ENCODE assay signal across 12 mouse cellular contexts in the genomic region with DNA sequence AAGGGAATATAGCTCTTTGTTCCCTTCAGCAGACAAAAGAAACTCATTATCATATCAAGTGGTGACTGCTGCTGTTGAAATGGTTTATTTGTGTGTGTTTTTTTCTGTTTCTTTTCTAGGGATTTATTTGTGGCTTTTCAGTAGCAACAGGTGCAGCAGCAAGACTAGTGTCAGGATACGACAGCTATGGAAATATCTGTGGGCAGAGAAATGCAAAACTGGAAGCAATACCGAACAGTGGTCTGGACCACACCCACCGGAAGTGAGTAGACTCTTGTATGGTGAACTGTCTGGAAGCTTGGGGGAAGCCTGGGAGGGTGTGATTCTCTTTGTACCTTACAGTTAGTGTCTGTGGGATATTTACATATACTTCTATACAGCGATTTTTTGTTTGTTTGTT. TPM values are rescaled to one million over a fixed set of nuclear protein-coding genes. Genes with fewer than 3 reads are reported as not detected.
A peak's percentile ranks its signal among the peaks of the same experiment; 100 is the strongest.
DNase-seq lines count a peak whose midpoint lies in the region; ATAC-seq lines count a peak whose summit lies in the region.
"Had no signal": no experiment of that assay in that cellular context is flagged by ENCODE, and none has a peak within 500 bp of the region (broad histone marks: within the 10 kb centered on the region; RNA-seq: fewer than 3 reads in every experiment).

No protein-coding gene starts in this region.

- no peaks in the 10 kb centered on the region for H3K27me3 ChIP-seq in liver, embryonic 12.5 days (replicated peaks)
- no peaks in the 10 kb centered on the region for H3K27me3 ChIP-seq in liver, embryonic 11.5 days (replicated peaks; ENCODE audit: control insufficient read depth, insufficient read depth, low read length)

- H3K4me1 ChIP-seq in liver, embryonic 12.5 days: 0 out of 2 replicates have a peak, but pooled peaks cover 9% of the 10 kb centered on the region
- H3K4me1 ChIP-seq in liver, embryonic 11.5 days (replicated peaks; ENCODE audit: control insufficient read depth, insufficient read depth, low read length): no peaks in the 10 kb centered on the region; the same call in 1 of the 2 replicates

- H3K4me3 ChIP-seq in liver, embryonic 12.5 days: no peak overlapping the region
- no peak overlapping the region for H3K4me3 ChIP-seq in liver, embryonic 11.5 days (ENCODE audit: low read depth, low read length)

- no peak overlapping the region for H3K27ac ChIP-seq in liver, embryonic 12.5 days
- no peak overlapping the region for H3K27ac ChIP-seq in liver, embryonic 11.5 days (ENCODE audit: low read depth, low read length)

- 0 out of 2 replicates have a peak overlapping the region, but pooled peaks have one; percentile 20 for H3K4me2 ChIP-seq in liver, embryonic 12.5 days
- H3K4me2 ChIP-seq in liver, embryonic 11.5 days: no peak overlapping the region
- H3K4me2 ChIP-seq: lung, embryonic 14.5 days had no signal

- 41% methylated on average over 4 of the region's 4 CpGs for WGBS in liver, embryonic 12.5 days (ENCODE audit: insufficient replicate concordance)
- WGBS in liver, embryonic 11.5 days: 58% methylated on average over 4 of the region's 4 CpGs

- H3K9ac ChIP-seq in liver, embryonic 12.5 days: no peak overlapping the region
- no peak overlapping the region for H3K9ac ChIP-seq in liver, embryonic 11.5 days (ENCODE audit: low read depth, low read length)
- H3K9ac ChIP-seq: lung, embryonic 14.5 days had no signal

- no peaks in the 10 kb centered on the region for H3K9me3 ChIP-seq in liver, embryonic 12.5 days (replicated peaks)
- H3K9me3 ChIP-seq in liver, embryonic 11.5 days (ENCODE audit: control insufficient read depth, low read length): no peaks in the 10 kb centered on the region

- no peak for ATAC-seq in liver, embryonic 12.5 days
- no peak for ATAC-seq in liver, embryonic 11.5 days (replicated peaks; ENCODE audit: low FRiP score)
- ATAC-seq in megakaryocyte progenitor cell, adult 5-6 weeks (replicated peaks; ENCODE audit: poor library complexity): peak; percentile 95

- no peak for DNase-seq in liver, embryonic 11.5 days (ENCODE audit: low spot score)
- peak; percentile 41 for DNase-seq in CD4-positive, CD25-positive, alpha-beta regulatory T cell, adult 2 months (ENCODE audit: low read depth, low spot score)
- DNase-seq in T-cell, adult 2 months (ENCODE audit: low spot score): peak; percentile 8
- DNase-seq in embryo, embryonic 10.5 days (ENCODE audit: low spot score): no peak
- no peak for DNase-seq in layer of hippocampus, postnatal 36 days
- DNase-seq in left cerebral cortex, adult 9 months (ENCODE audit: low spot score in 2 of 2): no peak
- DNase-seq: cerebellum, postnatal 25 days; gastrocnemius, postnatal 25 days; kidney, adult 9 months; lung, embryonic 14.5 days had no signal

- H3K36me3 ChIP-seq in liver, embryonic 12.5 days: no peaks in the 10 kb centered on the region
- no peaks in the 10 kb centered on the region for H3K36me3 ChIP-seq in liver, embryonic 11.5 days (ENCODE audit: control insufficient read depth, insufficient read depth, low read length)

RNA-seq across cellular contexts. Expression of a gene that starts 51.1 kb away (rescaled TPM):
- 14.0 and 14.1 TPM in 2 replicates for polyA plus RNA-seq in liver, embryonic 12.5 days (2016; fragmentation: Nextera tagmentation; extraction: Ambion mirVana)
- 19.2 and 20.8 TPM in 2 replicates for polyA plus RNA-seq in liver, embryonic 11.5 days (2014; fragmentation: Nextera tagmentation; extraction: Ambion mirVana)
- total RNA-seq in megakaryocyte progenitor cell, adult 5-6 weeks (2015): 5.5 and 5.8 TPM in 2 replicates
- total RNA-seq in megakaryocyte progenitor cell, adult 5-6 weeks (2017): 3.5 and 5.5 TPM in 2 replicates
- 10 to 100 TPM; 83.8 to 91.3 TPM for total RNA-seq in layer of hippocampus, postnatal 36 days (2021)

Comparison
In these comparisons a context has a peak if more than half of its experiments do, and no peak if none do; other contexts are left out.
1. DNase-seq: peak in CD4-positive, CD25-positive, alpha-beta regulatory T cell, adult 2 months (single experiment) and T-cell, adult 2 months (single experiment); none in liver, embryonic 11.5 days (single experiment), embryo, embryonic 10.5 days (single experiment), layer of hippocampus, postnatal 36 days (0 of 2) and left cerebral cortex, adult 9 months (0 of 2).
2. RNA of a gene that starts 51.1 kb away (total RNA-seq): 83.8 to 91.3 TPM in layer of hippocampus, postnatal 36 days; 3.5 to 5.8 TPM in megakaryocyte progenitor cell, adult 5-6 weeks; every median in the first group is over 10 times any median in the second.